Mouse (Mus musculus): ENCODE measurements around the gene Tlnrd1. TPM values are rescaled to one million over a fixed set of nuclear protein-coding genes. Genes with fewer than 3 reads are reported as not detected.

Gene Tlnrd1
- total and polyA plus RNA-seq, 2 experiments from 2014 or later, result 6.2 to 44.6 TPM

DNA sequence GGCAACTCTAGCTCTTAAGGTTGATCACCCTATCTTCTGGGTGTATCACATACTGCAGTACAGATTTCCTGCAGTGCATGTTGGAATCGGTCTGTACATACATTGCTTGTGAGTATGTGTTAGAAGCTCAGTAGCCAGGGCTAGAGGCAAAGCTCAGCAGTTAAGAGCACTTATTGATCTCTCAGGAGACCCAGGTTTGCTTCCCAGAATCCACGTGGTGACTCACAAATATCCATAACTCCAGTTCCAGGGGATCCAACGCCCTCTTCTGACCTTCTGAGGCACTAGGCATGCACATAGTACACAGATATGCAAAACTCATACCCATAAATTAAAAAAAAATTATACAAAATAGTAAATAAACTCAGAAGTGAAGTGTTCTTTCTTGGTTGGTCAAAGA lies 7.0 kb downstream of the Tlnrd1 start:
- H3K9ac ChIP-seq (replicated peaks; ENCODE audit: low read depth, low read length), result no peak overlapping the region
- no peaks in the 10 kb centered on the region for H3K27me3 ChIP-seq (ENCODE audit: control insufficient read depth, insufficient read depth, low read length)
- H3K36me3 ChIP-seq (replicated peaks; ENCODE audit: control insufficient read depth, insufficient read depth, low read length), result peaks cover 5% of the 10 kb centered on the region; the same call in 1 of the 2 replicates
- H3K4me3 ChIP-seq (ENCODE audit: low read depth, low read length), result no peak overlapping the region
- H3K4me1 ChIP-seq (ENCODE audit: control insufficient read depth, insufficient read depth), result peaks cover 21% of the 10 kb centered on the region
- no peaks in the 10 kb centered on the region for H3K9me3 ChIP-seq (replicated peaks; ENCODE audit: control insufficient read depth, low read length)
- no peak overlapping the region for H3K4me2 ChIP-seq (ENCODE audit: low read depth, low read length)
- WGBS, result 74% methylated on average over 3 of the region's 3 CpGs
- ATAC-seq (ENCODE audit: insufficient read depth, low read depth), result no peak
- TF ChIP-seq CTCF (IDR thresholded peaks at IDR 0.05; ENCODE audit: low read depth), result no peak
- no peak for TF ChIP-seq EP300 (IDR thresholded peaks at IDR 0.05; ENCODE audit: low read depth)
- no peak for DNase-seq (ENCODE audit: low spot score)
- H3K27ac ChIP-seq (ENCODE audit: low read depth), result no peak overlapping the region

DNA sequence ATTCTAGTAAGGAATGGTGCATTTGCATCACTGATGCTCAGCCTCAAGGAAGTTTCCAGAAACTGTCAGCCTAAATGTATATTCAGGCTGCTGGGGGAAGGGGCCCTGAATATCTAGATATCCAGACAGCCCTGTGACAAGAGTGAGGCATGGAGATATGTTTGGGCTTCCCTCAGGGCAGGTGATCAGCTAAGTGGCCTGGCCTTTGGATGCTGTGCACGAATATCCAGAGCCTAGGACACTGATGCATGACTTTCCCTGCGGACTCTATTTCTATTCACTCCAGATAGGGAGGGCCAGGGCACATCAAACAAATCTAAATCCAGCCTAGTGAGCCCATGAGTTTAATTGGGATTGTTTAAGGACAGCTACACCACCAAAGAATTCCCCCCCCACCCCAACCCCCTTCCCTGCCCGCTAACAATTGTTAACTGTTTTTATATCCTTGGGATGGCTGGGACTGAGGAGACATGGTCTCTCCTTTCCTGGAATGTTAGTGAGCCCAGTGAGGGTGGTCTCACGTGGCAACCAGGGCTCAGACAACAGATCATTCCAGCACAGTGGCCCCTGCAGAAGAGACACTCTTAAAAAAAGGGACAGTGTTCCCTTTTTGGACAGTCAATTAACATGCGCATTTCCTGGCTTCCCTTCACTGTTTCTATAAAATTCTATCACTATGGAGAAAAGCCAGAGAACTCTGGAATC lies 14.1 kb downstream of the Tlnrd1 start:
- Histone ChIP-seq H3K4me1 (ENCODE audit: control insufficient read depth, insufficient read depth) (no peaks in the 10 kb centered on the region), H3K9ac (replicated peaks; ENCODE audit: low read depth, low read length) (no peak overlapping the region), H3K9me3 (replicated peaks; ENCODE audit: control insufficient read depth, low read length) (no peaks in the 10 kb centered on the region), H3K4me2 (ENCODE audit: low read depth, low read length) (no peak overlapping the region), H3K27me3 (ENCODE audit: control insufficient read depth, insufficient read depth, low read length) (no peaks in the 10 kb centered on the region), H3K27ac (ENCODE audit: low read depth) (no peak overlapping the region), H3K36me3 (replicated peaks; ENCODE audit: control insufficient read depth, insufficient read depth, low read length) (no peaks in the 10 kb centered on the region), H3K4me3 (ENCODE audit: low read depth, low read length) (no peak overlapping the region)
- TF ChIP-seq CTCF (IDR thresholded peaks at IDR 0.05; ENCODE audit: low read depth), result no peak
- no peak for TF ChIP-seq EP300 (IDR thresholded peaks at IDR 0.05; ENCODE audit: low read depth)
- DNase-seq (ENCODE audit: low spot score), result no peak
- 53% methylated on average over 5 of the region's 5 CpGs for WGBS
- no peak for ATAC-seq (ENCODE audit: insufficient read depth, low read depth)

DNA sequence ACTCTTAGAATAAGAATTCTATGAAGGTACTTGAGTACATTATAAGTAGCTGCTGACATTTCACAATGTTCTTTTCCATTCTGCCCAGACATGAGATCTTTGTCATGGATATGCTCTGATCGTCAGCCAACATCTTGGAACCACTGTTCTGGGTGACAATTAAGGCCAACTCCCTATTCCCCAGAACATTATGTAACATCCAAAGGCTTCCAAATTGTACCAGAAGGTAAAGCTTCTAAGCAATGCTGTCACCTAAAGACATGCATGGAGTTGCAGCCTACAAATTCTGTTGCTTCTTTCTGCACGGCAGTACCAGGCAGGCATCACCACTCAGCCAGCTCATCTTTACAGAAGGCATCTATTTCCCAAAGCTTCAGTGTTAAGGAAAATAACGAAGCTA lies 15.9 kb downstream of the Tlnrd1 start:
- DNase-seq (ENCODE audit: low spot score) (no peak), ATAC-seq (ENCODE audit: insufficient read depth, low read depth) (no peak)
- no peak overlapping the region for H3K4me2 ChIP-seq (ENCODE audit: low read depth, low read length)
- no peaks in the 10 kb centered on the region for H3K9me3 ChIP-seq (replicated peaks; ENCODE audit: control insufficient read depth, low read length)
- no peaks in the 10 kb centered on the region for H3K36me3 ChIP-seq (replicated peaks; ENCODE audit: control insufficient read depth, insufficient read depth, low read length)
- no peak overlapping the region for H3K4me3 ChIP-seq (ENCODE audit: low read depth, low read length)
- H3K27ac ChIP-seq (ENCODE audit: low read depth), result no peak overlapping the region
- no peaks in the 10 kb centered on the region for H3K27me3 ChIP-seq (ENCODE audit: control insufficient read depth, insufficient read depth, low read length)
- WGBS, result 67% methylated on average over 3 of the region's 3 CpGs
- H3K4me1 ChIP-seq (ENCODE audit: control insufficient read depth, insufficient read depth), result peaks cover 1% of the 10 kb centered on the region; the same call in 1 of the 2 replicates
- TF ChIP-seq EP300 (IDR thresholded peaks at IDR 0.05; ENCODE audit: low read depth), result no peak
- TF ChIP-seq CTCF (IDR thresholded peaks at IDR 0.05; ENCODE audit: low read depth), result no peak
- H3K9ac ChIP-seq (replicated peaks; ENCODE audit: low read depth, low read length), result no peak overlapping the region

DNA sequence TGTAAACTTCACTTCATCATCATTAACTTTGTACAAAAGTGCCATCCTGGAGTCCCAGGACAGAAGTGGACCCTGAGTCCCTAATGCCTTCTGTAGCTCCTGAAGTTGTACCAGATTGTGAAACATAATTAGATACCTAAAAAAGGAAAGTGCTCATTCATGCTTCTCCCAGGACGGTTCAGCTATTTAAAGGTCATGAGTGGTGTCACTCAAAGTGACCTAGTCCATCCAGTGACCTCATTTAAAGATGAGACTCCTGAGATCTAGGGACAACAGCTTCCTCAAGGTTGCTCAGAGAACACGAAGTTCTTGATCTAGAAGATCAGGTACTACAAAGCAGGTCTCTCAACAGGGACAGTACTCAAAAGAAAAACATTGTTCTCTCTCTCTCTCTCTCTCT lies 20.6 kb downstream of the Tlnrd1 start:
- H3K27me3 ChIP-seq (ENCODE audit: control insufficient read depth, insufficient read depth, low read length), result no peaks in the 10 kb centered on the region
- peaks cover 4% of the 10 kb centered on the region; the same call in 1 of the 2 replicates for H3K4me1 ChIP-seq (ENCODE audit: control insufficient read depth, insufficient read depth)
- DNase-seq (ENCODE audit: low spot score) (no peak), ATAC-seq (ENCODE audit: insufficient read depth, low read depth) (no peak)
- no peaks in the 10 kb centered on the region for H3K36me3 ChIP-seq (replicated peaks; ENCODE audit: control insufficient read depth, insufficient read depth, low read length)
- 35% methylated on average over 2 of the region's 2 CpGs for WGBS
- no peak overlapping the region for H3K9ac ChIP-seq (replicated peaks; ENCODE audit: low read depth, low read length)
- no peaks in the 10 kb centered on the region for H3K9me3 ChIP-seq (replicated peaks; ENCODE audit: control insufficient read depth, low read length)
- H3K27ac ChIP-seq (ENCODE audit: low read depth), result no peak overlapping the region
- TF ChIP-seq EP300 (IDR thresholded peaks at IDR 0.05; ENCODE audit: low read depth), result no peak
- no peak for TF ChIP-seq CTCF (IDR thresholded peaks at IDR 0.05; ENCODE audit: low read depth)
- H3K4me2 ChIP-seq (ENCODE audit: low read depth, low read length), result no peak overlapping the region
- no peak overlapping the region for H3K4me3 ChIP-seq (ENCODE audit: low read depth, low read length)

DNA sequence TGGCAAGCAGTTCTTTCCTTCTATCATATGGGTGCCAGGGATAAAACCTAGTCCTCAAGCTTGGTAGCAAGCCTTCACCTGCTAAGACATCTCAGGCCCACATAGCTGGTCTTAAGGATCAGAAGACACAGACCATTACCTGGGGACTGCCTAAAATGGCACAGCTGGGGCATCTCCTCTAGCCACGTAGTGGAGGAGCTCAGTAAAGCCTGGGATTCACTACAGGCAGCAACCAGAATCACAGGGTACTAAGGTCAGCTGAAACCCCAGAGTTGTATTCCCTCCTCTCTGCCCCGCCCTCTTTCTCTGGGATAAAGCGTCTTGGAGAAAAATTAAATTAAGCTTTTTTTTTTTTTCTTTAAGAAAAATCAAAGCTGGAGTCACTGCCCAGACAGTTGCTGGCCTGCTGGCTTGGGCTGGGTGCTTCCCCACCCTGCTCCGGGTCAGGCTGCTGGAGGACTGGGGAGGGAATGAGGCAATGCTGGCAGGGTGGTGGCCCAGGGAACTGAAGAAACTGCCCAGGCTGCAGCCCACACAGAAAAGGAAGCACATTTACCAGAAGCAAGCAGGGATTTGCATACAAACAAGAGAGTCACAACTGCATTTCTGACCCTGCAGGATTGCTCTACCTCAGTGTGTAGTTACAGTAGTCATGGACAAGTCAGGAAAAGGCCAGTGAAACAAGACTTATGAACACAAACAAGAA lies 24.6 kb downstream of the Tlnrd1 start:
- Histone ChIP-seq H3K27me3 (ENCODE audit: control insufficient read depth, insufficient read depth, low read length) (no peaks in the 10 kb centered on the region), H3K27ac (ENCODE audit: low read depth) (no peak overlapping the region), H3K4me3 (ENCODE audit: low read depth, low read length) (no peak overlapping the region), H3K9ac (replicated peaks; ENCODE audit: low read depth, low read length) (no peak overlapping the region), H3K4me1 (ENCODE audit: control insufficient read depth, insufficient read depth) (peaks cover 10% of the 10 kb centered on the region; the same call in 1 of the 2 replicates), H3K9me3 (replicated peaks; ENCODE audit: control insufficient read depth, low read length) (no peaks in the 10 kb centered on the region), H3K4me2 (ENCODE audit: low read depth, low read length) (no peak overlapping the region), H3K36me3 (replicated peaks; ENCODE audit: control insufficient read depth, insufficient read depth, low read length) (no peaks in the 10 kb centered on the region)
- TF ChIP-seq EP300 (IDR thresholded peaks at IDR 0.05; ENCODE audit: low read depth) (no peak), CTCF (IDR thresholded peaks at IDR 0.05; ENCODE audit: low read depth) (no peak)
- no peak for ATAC-seq (ENCODE audit: insufficient read depth, low read depth)
- WGBS, result 59% methylated on average over 4 of the region's 4 CpGs
- DNase-seq (ENCODE audit: low spot score), result no peak
